Mouse (Mus musculus) forelimb bud, embryonic 11.5 days (tissue): ENCODE data around the gene Kcmf1.
"Not testable (repeated sequence)": the region's sequence is repeated elsewhere in the genome, so short reads cannot be mapped to it uniquely, and the experiment has no call there.

Experiments
- DNase-seq: peaks from one replicate; pipeline ENCODE4 v3.0.0-alpha.2; 2012; ENCODE audit warnings: low read depth, low spot score

Kcmf1 gene

GRCm38 (mm10) chr6:72899201-72899780 is 488 bp downstream of the Kcmf1 start:
- DNase-seq = peak; percentile 20

GRCm38 (mm10) chr6:72898244-72899200 is 1.3 kb downstream of the Kcmf1 start:
- peak; percentile 47 for DNase-seq

- DNase-seq = no peak
Measured at GRCm38 (mm10) chr6:72895000-72895399, 4.8 kb downstream of the Kcmf1 start.

GRCm38 (mm10) chr6:72891238-72891637 is 8.5 kb downstream of the Kcmf1 start:
- no peak for DNase-seq

- DNase-seq = no peak
Measured at GRCm38 (mm10) chr6:72888655-72889054, 11.1 kb downstream of the Kcmf1 start.

GRCm38 (mm10) chr6:72885268-72885667 is 14.5 kb downstream of the Kcmf1 start:
- no peak for DNase-seq

GRCm38 (mm10) chr6:72884767-72885166 is 15.0 kb downstream of the Kcmf1 start:
- no peak for DNase-seq

GRCm38 (mm10) chr6:72882661-72883458 is 16.9 kb downstream of the Kcmf1 start:
- DNase-seq = no peak

GRCm38 (mm10) chr6:72882222-72882621 is 17.6 kb downstream of the Kcmf1 start:
- DNase-seq = no peak

GRCm38 (mm10) chr6:72881619-72881979 is 18.2 kb downstream of the Kcmf1 start:
- DNase-seq = no peak

- DNase-seq = no peak
Measured at GRCm38 (mm10) chr6:72880913-72881618, 18.7 kb downstream of the Kcmf1 start.

GRCm38 (mm10) chr6:72876629-72877028 is 23.1 kb downstream of the Kcmf1 start:
- no peak for DNase-seq

GRCm38 (mm10) chr6:72873338-72873737 is 26.4 kb downstream of the Kcmf1 start:
- DNase-seq = no peak

- DNase-seq = no peak
Measured at GRCm38 (mm10) chr6:72872276-72872675, 27.5 kb downstream of the Kcmf1 start.

- DNase-seq = no peak
Measured at GRCm38 (mm10) chr6:72869601-72870000, 30.2 kb downstream of the Kcmf1 start.

- no peak for DNase-seq
Measured at GRCm38 (mm10) chr6:72868688-72869087, 31.1 kb downstream of the Kcmf1 start.

- no peak for DNase-seq
Measured at GRCm38 (mm10) chr6:72867746-72868145, 32.0 kb downstream of the Kcmf1 start.

- DNase-seq = no peak
Measured at GRCm38 (mm10) chr6:72866232-72866631, 33.5 kb downstream of the Kcmf1 start.

GRCm38 (mm10) chr6:72862686-72863085 is 37.1 kb downstream of the Kcmf1 start:
- not testable (repeated sequence) for DNase-seq

- DNase-seq = no peak
Measured at GRCm38 (mm10) chr6:72854256-72854655, 45.5 kb downstream of the Kcmf1 start.

- DNase-seq = no peak
Measured at GRCm38 (mm10) chr6:72852180-72852579, 47.6 kb downstream of the Kcmf1 start.
